Mouse (Mus musculus) stomach, postnatal 0 days (tissue): ENCODE results near the gene Bhlha9. TPM values are rescaled to one million over a fixed set of nuclear protein-coding genes. Genes with fewer than 3 reads are reported as not detected.

Experiments used
- ATAC-seq: fragments of 200-750 bp; cut with Nextera tagmentation; 2 replicates; pipeline ENCODE4 v1.8.0; 2017; ENCODE audit not compliant: low FRiP score, low TSS enrichment
- DNase-seq: peaks from one replicate; pipeline ENCODE4 v3.0.0-alpha.2; 2016; ENCODE audit warnings: low spot score
- H3K27ac ChIP-seq: fragments of 300-500 bp; sonication (generic); replicated peaks from 2 replicates; pipeline ENCODE4 v1.5.1; 2014; ENCODE audit warnings: mild to moderate bottlenecking, control low read depth
- H3K27me3 ChIP-seq: fragments of 300-500 bp; sonication (generic); 2 replicates; pipeline ENCODE4 v1.6.1; 2014; ENCODE audit warnings: low read length; ENCODE audit not compliant: control insufficient read depth, insufficient read depth
- H3K36me3 ChIP-seq: fragments of 300-500 bp; sonication (generic); 2 replicates; pipeline ENCODE4 v1.6.1; 2014; ENCODE audit warnings: low read length, mixed read lengths; ENCODE audit not compliant: control insufficient read depth, insufficient read depth
- H3K4me1 ChIP-seq: fragments of 300-500 bp; sonication (generic); replicated peaks from 2 replicates; pipeline ENCODE4 v1.6.1; 2014; ENCODE audit warnings: antibody characterized with exemption; ENCODE audit not compliant: control insufficient read depth, insufficient read depth
- H3K4me2 ChIP-seq: fragments of 300-500 bp; sonication (generic); replicated peaks from 2 replicates; pipeline ENCODE4 v1.6.1; 2014; ENCODE audit warnings: low read depth, mild to moderate bottlenecking, control low read depth, moderate library complexity
- H3K4me3 ChIP-seq: fragments of 300-500 bp; sonication (generic); 2 replicates; pipeline ENCODE4 v1.5.1; 2014; ENCODE audit warnings: low read depth, low read length, control low read depth
- H3K9ac ChIP-seq: fragments of 300-500 bp; sonication (generic); 2 replicates; pipeline ENCODE4 v1.6.1; 2014; ENCODE audit warnings: mild to moderate bottlenecking, low read length, control low read depth, mixed read lengths
- H3K9me3 ChIP-seq: fragments of 300-500 bp; sonication (generic); 2 replicates; pipeline ENCODE4 v1.6.1; 2016; ENCODE audit warnings: low read length; ENCODE audit not compliant: control insufficient read depth
- CTCF ChIP-seq: IDR thresholded peaks from 2 replicates; pipeline ENCODE4 v1.5.1; 2016; ENCODE audit warnings: antibody characterized with exemption, low read depth, mild to moderate bottlenecking, moderate library complexity
- EP300 ChIP-seq: optimal IDR thresholded peaks from 2 replicates; pipeline ENCODE3; 2016; ENCODE audit warnings: antibody characterized with exemption
- WGBS: fragments of 180-500 bp; shearing (Covaris S2); extraction: QIAGEN DNeasy Blood & Tissue Kit; methylation state at CpG from one replicate; pipeline ENCODE4 v1.1.7; 2014; 5-methylcytosine and 5-hydroxymethylcytosine counted together
- polyA plus RNA-seq: library from polyadenylated mRNA; unstranded; fragments of >200 nt; fragmentation: Nextera tagmentation; extraction: Ambion mirVana; gene quantifications from 2 replicates; pipeline ENCODE4 v1.2.1, GENCODE M21; 2015

Gene Bhlha9
- polyA plus RNA-seq, 1 experiment from 2014 or later, result not detected

DNA sequence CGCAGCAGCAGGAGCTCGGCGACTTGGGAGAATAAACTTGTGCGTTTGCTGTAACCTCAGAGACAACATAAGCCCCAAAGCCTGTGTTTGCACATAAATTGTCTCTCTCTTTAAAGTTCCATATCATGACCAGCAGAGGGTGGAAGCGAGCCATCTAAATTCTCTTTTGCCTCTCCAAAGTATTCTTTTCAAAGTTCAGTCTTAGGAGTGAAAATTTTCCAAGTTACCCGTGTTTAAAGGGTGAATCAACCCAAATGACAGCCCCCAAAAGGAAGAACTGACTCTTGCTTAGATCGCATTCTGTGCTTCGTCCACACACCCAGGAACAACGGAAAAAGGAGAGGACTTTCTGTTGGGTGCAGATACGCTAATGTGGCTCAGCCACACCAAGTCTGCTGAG is 17.2 kb upstream of the Bhlha9 start:
- Histone ChIP-seq H3K9ac (no peak overlapping the region), H3K27ac (no peak overlapping the region), H3K36me3 (no peaks in the 10 kb centered on the region), H3K27me3 (no peaks in the 10 kb centered on the region), H3K4me3 (no peak overlapping the region), H3K9me3 (no peaks in the 10 kb centered on the region), H3K4me1 (no peaks in the 10 kb centered on the region), H3K4me2 (peak overlapping the region; percentile 21)
- whole genome bisulfite sequencing, result 3% methylated on average over 10 of the region's 10 CpGs
- TF ChIP-seq CTCF (peak; percentile 81), EP300 (no peak)
- ATAC-seq (no peak), DNase-seq (peak; percentile 54)

DNA sequence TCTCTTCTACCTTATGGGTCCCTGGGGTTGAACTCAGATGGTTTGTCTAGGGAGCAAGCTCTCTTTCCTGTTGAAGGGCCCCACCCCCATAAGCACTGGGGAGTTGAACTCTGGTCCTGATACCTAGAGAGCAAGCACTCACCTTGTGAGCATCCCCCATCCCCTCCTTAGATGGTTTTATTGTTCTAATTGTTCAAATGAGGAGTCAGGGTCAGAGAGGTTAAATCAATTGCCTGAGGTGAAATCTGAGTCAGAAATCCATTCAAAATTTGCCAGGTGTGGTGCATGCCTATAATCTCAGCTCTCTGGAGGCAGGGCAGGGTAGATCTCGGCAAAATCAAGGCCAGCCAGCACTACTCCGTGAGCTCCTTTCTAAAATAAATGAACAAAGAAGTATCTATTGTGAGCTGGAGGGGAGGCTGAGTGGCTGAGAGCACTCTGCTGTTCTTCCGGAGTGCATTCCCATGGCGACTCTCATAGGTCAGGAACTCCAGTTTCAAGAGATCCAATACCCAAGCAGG is 14.8 kb upstream of the Bhlha9 start:
- WGBS, result 44% methylated on average over 4 of the region's 4 CpGs
- TF ChIP-seq EP300 (no peak), CTCF (no peak)
- no peaks in the 10 kb centered on the region for H3K36me3 ChIP-seq
- ATAC-seq (no peak), DNase-seq (no peak)
- no peak overlapping the region for H3K27ac ChIP-seq
- no peak overlapping the region for H3K4me3 ChIP-seq
- no peak overlapping the region for H3K9ac ChIP-seq
- H3K27me3 ChIP-seq, result no peaks in the 10 kb centered on the region
- no peaks in the 10 kb centered on the region for H3K9me3 ChIP-seq
- no peak overlapping the region for H3K4me2 ChIP-seq
- no peaks in the 10 kb centered on the region for H3K4me1 ChIP-seq

DNA sequence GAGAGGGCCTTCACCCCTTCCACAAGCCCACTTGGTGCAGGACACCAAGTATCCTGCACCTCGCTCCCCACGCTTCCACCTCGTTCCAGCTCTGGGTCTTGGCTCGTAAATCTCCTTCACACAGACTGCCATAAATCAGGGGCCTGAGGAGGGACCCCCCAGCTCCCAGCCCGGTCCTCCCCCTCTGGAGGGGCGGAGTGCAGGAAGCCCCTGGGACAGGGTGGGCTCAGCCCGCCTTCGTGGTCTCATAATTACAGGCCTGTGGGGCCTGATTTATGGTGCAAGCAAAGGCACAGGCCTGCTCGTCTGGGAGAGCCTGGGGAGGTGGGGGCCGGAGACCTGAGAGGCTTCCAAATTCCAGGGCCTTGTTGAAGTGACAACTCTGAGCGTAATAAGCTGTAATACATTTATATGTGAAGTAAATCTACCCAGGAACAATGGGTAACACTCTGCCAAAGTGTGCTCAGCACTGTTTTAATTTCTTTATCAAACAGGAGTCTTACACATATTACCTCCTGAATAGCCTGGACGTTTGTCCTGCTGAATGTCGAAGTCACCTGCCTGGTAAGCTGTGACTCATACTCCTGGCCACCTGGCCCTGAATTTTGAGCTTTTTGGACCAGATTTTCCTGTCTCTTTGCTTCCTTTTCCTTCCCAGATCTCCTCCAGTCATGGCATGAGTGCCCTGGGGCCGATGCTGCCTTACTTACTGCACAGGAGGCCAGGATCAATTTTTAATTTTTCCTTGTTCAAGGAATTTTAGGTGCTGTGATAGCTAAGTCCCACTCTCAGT is 12.9 kb upstream of the Bhlha9 start:
- H3K36me3 ChIP-seq, result no peaks in the 10 kb centered on the region
- no peaks in the 10 kb centered on the region for H3K27me3 ChIP-seq
- 43% methylated on average over 14 of the region's 14 CpGs for WGBS
- H3K4me3 ChIP-seq, result no peak overlapping the region
- H3K4me1 ChIP-seq, result no peaks in the 10 kb centered on the region
- H3K9ac ChIP-seq, result no peak overlapping the region
- H3K4me2 ChIP-seq, result no peak overlapping the region
- H3K9me3 ChIP-seq, result no peaks in the 10 kb centered on the region
- DNase-seq, result no peak
- no peak for TF ChIP-seq EP300
- no peak for TF ChIP-seq CTCF
- H3K27ac ChIP-seq, result no peak overlapping the region
- no peak for ATAC-seq

DNA sequence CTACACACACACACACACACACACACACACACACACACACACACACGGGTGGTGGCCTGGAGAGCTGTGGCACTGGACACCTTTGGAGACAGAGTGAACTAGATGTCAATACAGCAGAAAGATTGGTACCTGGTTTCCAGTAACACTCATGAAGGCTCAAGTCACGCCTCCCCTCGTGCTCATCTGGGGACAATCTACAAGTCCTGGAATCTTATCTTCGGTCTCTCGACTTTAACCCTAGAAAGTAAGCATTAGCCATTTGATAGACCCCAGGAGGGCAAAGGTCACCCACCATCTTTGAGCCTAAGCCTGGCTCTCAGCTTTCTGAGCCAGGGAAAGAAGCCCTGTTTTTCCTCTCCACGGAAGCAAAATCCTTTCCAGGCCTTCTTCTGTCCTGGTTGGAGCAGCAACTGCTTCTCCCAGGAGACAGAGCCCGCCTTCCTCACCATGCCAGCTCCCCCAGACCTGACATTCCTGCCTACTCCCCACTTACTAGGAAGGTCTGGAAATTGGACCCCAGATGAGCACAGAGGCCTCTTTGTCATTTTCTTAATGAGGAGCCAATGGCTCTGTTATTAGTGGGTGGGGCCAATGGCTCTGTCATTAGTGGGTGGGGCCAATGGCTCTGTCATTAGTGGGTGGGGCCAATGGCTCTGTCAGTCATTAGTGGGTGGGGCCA is 10.3 kb upstream of the Bhlha9 start:
- no peaks in the 10 kb centered on the region; the same call in 1 of the 2 replicates for H3K27me3 ChIP-seq
- ATAC-seq (no peak), DNase-seq (no peak)
- H3K36me3 ChIP-seq, result no peaks in the 10 kb centered on the region
- TF ChIP-seq CTCF, result no peak
- TF ChIP-seq EP300, result no peak
- H3K9ac ChIP-seq, result no peak overlapping the region
- no peaks in the 10 kb centered on the region for H3K9me3 ChIP-seq
- 55% methylated on average over 7 of the region's 7 CpGs for WGBS
- H3K4me1 ChIP-seq, result no peaks in the 10 kb centered on the region
- no peak overlapping the region for H3K27ac ChIP-seq
- H3K4me2 ChIP-seq, result no peak overlapping the region
- H3K4me3 ChIP-seq, result no peak overlapping the region

DNA sequence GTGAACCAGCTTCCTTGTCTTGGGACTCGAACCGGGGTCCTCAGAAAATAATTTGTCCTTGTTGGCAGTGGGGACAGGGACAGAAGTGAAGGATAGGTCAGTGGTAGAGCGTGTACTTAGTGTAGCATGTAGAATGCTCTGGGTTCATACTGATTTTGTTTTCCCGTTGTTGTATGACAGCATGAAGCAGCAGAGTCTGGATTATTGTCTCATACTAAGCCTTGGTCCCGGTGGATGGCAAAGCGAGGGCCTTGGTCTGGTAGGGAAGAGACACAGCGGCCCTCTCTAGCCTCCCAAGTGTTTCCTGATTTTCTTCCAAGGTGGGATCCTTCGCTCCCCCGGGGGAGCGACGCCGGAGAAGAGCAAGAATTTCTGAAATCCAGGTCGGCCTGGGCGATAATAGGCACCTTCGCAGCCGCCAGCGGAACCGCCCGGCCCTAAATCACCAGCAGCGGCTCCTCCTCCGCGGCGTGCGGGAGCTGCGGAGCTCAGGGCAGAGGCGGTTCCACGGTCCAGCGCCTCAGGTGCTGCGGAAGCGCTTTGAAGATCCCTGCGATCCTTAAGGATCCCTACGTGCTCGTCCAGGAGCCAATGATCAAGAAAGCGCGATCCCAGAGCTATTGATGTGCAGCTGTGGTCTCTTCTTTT is 6.1 kb upstream of the Bhlha9 start:
- Histone ChIP-seq H3K9me3 (no peaks in the 10 kb centered on the region), H3K4me3 (peak overlapping the region; percentile 27), H3K27me3 (no peaks in the 10 kb centered on the region; the same call in 1 of the 2 replicates), H3K4me2 (peak overlapping the region; percentile 46), H3K4me1 (no peaks in the 10 kb centered on the region), H3K36me3 (no peaks in the 10 kb centered on the region), H3K9ac (peak overlapping the region; percentile 14; the same call in 1 of the 2 replicates), H3K27ac (no peak overlapping the region)
- DNase-seq (peak; percentile 42), ATAC-seq (no peak)
- 10% methylated on average over 35 of the region's 35 CpGs for WGBS
- TF ChIP-seq EP300, result no peak
- no peak for TF ChIP-seq CTCF
